Mouse (Mus musculus): ENCODE measurements at regions not wholly inside any gene's neighbourhood (a gene's known extent, or its start where the extent isn't known, plus 50 kb on each side); places are given as distances from the start of the nearest gene placed in this dataset.
A peak's percentile ranks its signal among the peaks of the same experiment; 100 is the strongest.

DNA sequence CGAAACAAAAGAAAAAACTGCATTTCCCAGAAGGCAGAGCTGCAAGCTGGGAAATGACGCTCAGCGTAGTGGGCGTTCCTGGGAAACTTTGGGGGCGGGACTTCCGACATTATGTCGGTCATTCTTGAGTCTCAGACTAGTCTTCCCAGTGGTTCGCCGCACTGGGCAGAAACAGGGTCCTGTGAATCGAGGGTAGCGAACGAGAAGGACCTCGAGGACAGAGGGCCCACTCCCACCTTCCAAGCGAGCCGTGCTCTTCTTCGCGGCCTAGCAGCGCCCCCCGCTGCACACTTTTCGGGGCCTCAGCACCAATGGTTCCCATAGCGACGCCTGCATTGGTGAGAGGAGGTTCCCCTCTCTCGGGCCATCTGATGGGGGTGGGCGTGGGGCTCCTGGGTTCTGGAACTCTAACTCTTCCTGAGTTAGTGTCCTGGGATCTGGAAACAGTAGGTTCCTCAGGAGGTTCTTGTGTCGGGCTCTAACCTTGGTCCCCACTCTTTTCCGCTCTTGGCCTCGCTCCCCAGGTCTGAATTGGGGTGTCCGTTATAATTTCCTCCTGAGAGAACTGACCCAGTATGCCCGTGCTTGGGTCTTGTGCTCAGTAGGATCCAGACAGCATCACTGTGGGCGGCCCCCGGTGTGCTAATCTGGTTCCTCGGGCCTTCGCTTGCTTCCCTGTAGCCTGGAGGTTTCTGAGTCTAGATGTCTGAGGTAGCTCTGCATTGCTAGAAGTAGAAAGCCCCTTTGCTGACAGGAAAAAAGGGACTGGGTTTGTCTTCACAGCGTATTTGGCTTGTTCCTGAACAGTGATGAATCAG is 52.8 kb upstream of the Gramd1a start:
- DNase-seq (ENCODE audit: low spot score in 2 of 2), result peak; percentile 74
- intact Hi-C loops (cut with DNase I), result no loop called here

DNA sequence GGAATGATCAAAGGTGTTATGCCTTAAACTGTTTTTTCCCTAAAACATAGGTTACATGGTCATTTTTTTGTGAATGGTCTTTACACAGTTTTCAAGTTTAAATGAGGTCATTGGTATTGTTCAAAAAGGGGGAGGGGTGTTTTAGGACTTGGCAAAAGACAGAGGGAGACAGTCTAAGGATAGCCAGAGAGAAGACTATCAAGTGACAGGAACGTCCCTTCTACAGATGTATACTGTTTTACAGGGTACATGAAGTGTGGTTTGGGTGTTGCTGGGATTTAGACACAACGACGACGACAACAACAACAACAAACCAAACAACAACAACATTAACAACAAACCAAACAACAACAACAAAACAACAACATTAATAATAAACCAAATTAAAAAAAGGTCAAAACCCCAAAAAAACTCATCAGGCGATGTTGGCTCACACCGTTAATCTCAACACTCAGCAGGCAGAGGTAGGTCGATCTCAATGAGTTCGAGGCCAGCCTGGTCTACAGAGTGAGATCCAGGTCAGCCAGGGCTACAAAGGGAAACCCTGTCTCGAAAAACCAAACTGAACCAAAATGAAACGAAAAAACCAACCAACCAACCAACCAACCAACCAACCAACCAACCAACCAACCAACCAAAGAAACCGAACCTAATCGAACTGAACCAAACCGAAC is 52.0 kb upstream of the Gramd1a start:
- DNase-seq (ENCODE audit: low spot score in 2 of 2), result no peak
- intact Hi-C loops (cut with DNase I), result no loop called here

All from left cerebral cortex, postnatal 14 days (tissue).